Mouse (Mus musculus) midbrain, embryonic 13.5 days (tissue): Measurements from ENCODE around the gene Wfikkn1. TPM values are rescaled to one million over a fixed set of nuclear protein-coding genes. Genes with fewer than 3 reads are reported as not detected.
A peak's percentile ranks its signal among the peaks of the same experiment; 100 is the strongest.

ENCODE experiments used
- ATAC-seq: fragments of 200-750 bp; cut with Nextera tagmentation; 2 replicates; pipeline ENCODE4 v1.8.0; 2017; ENCODE audit warnings: mild to moderate bottlenecking, moderate TSS enrichment, moderate library complexity
- H3K27ac ChIP-seq: fragments of 300-500 bp; sonication (generic); 2 replicates; pipeline ENCODE4 v1.5.1; 2015; ENCODE audit warnings: inconsistent platforms, mild to moderate bottlenecking, moderate library complexity
- H3K27me3 ChIP-seq: fragments of 300-500 bp; sonication (generic); 2 replicates; pipeline ENCODE4 v1.6.1; 2015; ENCODE audit warnings: mild to moderate bottlenecking, inconsistent platforms
- H3K36me3 ChIP-seq: fragments of 300-500 bp; sonication (generic); 2 replicates; pipeline ENCODE4 v1.6.1; 2015; ENCODE audit warnings: mild to moderate bottlenecking, inconsistent platforms
- H3K4me1 ChIP-seq: fragments of 300-500 bp; sonication (generic); replicated peaks from 2 replicates; pipeline ENCODE4 v1.6.1; 2015; ENCODE audit warnings: inconsistent platforms
- H3K4me2 ChIP-seq: fragments of 300-500 bp; sonication (generic); replicated peaks from 2 replicates; pipeline ENCODE4 v1.6.1; 2015; ENCODE audit warnings: moderate library complexity, mild to moderate bottlenecking, inconsistent platforms
- H3K4me3 ChIP-seq: fragments of 300-500 bp; sonication (generic); replicated peaks from 2 replicates; pipeline ENCODE4 v1.5.1; 2015; ENCODE audit warnings: mild to moderate bottlenecking, inconsistent platforms
- H3K9ac ChIP-seq: fragments of 300-500 bp; sonication (generic); replicated peaks from 2 replicates; pipeline ENCODE4 v1.6.1; 2015; ENCODE audit warnings: mild to moderate bottlenecking, inconsistent platforms
- H3K9me3 ChIP-seq: fragments of 300-500 bp; sonication (generic); 2 replicates; pipeline ENCODE4 v1.6.1; 2016; ENCODE audit warnings: mild to moderate bottlenecking, inconsistent platforms
- WGBS: fragments of 180-500 bp; shearing (Covaris S2); methylation state at CpG from one replicate; pipeline ENCODE4 v1.1.7; 2015; 5-methylcytosine and 5-hydroxymethylcytosine counted together
- polyA plus RNA-seq: library from polyadenylated mRNA; unstranded; fragments of >200 nt; fragmentation: Nextera tagmentation; extraction: Ambion mirVana; gene quantifications from 2 replicates; pipeline ENCODE4 v1.2.1, GENCODE M21; 2015

Gene Wfikkn1
- polyA plus RNA-seq, 1 experiment from 2014 or later = 0.70 TPM

DNA sequence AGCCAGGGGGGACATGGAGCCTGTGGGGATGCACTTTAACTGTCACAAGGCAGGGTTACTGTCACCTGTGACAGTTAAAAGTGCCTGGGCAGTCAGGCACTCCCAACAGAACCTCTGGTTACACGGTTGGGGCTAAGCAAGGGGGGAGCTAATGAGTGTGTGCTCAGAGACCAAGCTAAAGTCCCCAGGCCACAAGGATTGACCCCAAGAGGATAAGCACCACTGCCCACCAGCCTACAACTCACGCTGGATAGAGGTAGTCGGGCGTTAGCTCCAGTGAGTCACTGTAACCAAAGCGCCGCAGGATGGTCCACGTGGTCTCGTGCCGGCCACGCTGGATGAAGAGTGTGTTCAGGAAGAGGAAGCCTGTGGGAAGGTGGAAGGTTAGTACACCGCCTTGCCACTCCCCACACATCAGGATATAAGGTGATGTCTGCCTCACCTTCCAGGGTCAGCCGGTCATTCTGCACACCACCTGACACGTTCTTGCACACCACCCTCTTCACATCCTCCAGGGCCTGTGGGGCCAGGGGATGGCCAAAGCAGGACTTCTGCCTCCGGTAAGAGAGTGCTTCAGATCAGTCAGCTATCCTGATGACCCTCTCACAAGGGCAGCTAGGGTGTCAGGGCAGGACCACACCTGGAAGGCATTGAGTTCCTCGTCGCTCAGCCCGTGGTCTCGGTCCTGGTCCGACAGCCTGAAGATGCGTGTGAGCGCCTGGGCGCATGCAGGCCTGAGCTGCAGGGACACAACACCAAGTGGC is 39.4 kb downstream of the Wfikkn1 start, which contains the start of gene Gm20683:
Gm20683 (minus strand) TSS at position 647 of the 764 bp plus-strand sequence.
- no peak within 1 kb of the TSS for H3K4me2 ChIP-seq
- peaks cover 54% of the 10 kb centered on the region for H3K36me3 ChIP-seq
- no peak within 1 kb of the TSS for H3K4me3 ChIP-seq
- H3K9me3 ChIP-seq = no peaks in the 10 kb centered on the region
- no peak within 1 kb of the TSS for H3K9ac ChIP-seq
- no peaks in the 10 kb centered on the region for H3K27me3 ChIP-seq
- WGBS = 95% methylated on average over 22 of the region's 22 CpGs
- H3K4me1 ChIP-seq = peaks cover 42% of the 10 kb centered on the region
- H3K27ac ChIP-seq = no peak within 1 kb of the TSS
- no peak for ATAC-seq

DNA sequence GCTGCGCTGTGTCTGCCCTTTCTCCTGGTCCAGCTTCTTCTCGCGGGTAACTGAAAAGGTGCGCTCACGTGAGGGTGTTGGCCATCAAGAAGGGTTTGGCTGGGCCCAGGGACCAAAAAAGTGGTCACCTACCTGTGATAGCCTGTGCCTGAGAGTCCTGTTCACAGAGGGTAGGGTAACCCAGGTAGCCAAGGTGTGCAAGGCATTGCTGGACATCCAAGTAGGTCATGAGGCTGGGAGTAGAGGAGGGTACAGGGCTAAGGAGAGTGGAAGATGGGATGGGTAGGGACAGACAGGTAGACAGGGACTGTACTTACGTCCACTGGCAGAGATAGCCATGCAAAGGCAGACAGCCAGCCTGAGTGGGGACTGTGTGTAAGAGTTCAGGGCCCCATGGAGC is 40.1 kb downstream of the Wfikkn1 start:
- no peak for ATAC-seq
- H3K4me1 ChIP-seq = peaks cover 50% of the 10 kb centered on the region
- no peak overlapping the region for H3K4me2 ChIP-seq
- no peaks in the 10 kb centered on the region for H3K9me3 ChIP-seq
- no peak overlapping the region for H3K4me3 ChIP-seq
- H3K9ac ChIP-seq = no peak overlapping the region
- no peaks in the 10 kb centered on the region for H3K27me3 ChIP-seq
- 97% methylated on average over 6 of the region's 6 CpGs for WGBS
- H3K27ac ChIP-seq = no peak overlapping the region
- H3K36me3 ChIP-seq = peaks cover 48% of the 10 kb centered on the region

DNA sequence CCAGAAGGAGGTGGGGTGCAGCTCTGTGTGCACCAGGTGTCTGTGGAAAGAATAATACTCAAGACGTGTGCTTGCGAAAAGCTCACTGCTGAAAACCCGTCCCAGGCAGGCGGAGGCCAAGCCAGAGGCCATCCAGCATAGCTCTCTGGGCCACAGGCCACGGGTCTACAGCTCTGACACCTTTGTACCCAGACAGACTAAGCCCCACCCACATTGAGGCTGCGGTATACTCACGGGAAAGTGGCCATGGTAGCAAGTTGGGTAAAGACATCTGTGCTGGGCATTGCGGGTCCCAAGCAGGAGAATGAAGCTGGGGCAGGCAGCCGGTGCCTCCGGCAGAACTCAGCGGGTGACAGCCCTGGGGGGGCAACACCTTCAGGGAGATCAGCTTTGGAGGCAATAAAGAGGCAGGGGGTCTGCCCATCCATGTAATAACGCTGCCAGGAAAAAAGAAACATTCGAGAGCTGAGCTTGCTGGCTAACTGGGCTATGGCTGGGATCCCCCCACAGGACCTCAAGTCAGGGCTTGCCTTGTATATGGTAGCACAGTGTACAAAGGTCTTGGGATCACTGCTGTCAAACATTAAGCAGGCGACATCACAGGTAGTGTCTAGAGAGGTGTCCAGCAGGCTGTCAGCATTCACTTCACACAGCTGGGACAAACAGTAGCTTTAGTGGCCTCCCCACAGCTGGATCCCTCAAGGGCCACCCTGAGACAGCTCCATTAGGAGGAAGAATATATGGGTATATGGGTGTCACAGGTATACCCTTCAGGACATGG is 41.0 kb downstream of the Wfikkn1 start:
- H3K36me3 ChIP-seq = peaks cover 55% of the 10 kb centered on the region
- no peak overlapping the region for H3K27ac ChIP-seq
- ATAC-seq = no peak
- H3K9ac ChIP-seq = no peak overlapping the region
- no peak overlapping the region for H3K4me2 ChIP-seq
- H3K4me1 ChIP-seq = peaks cover 53% of the 10 kb centered on the region
- no peak overlapping the region for H3K4me3 ChIP-seq
- 87% methylated on average over 14 of the region's 14 CpGs for WGBS
- H3K27me3 ChIP-seq = no peaks in the 10 kb centered on the region
- no peaks in the 10 kb centered on the region for H3K9me3 ChIP-seq

DNA sequence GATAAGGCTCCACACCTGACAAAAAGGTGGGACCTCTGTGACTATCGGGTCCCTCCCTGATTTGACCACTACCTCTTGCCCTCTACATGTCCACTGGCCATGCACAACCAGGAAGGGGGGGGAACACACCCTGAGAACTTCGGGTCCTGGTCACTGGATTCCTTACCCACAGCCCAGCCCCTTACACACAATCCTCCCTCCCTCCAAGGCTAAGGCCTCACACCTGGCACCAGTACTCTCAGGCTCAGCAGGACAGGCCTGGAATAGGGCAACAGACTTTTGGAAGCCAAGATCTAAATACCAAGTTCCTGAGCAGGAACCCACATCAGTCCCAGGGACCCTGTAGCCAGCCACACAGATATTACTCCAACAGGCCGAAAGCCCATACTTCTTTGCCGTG is 41.8 kb downstream of the Wfikkn1 start:
- no peak overlapping the region for H3K27ac ChIP-seq
- no peaks in the 10 kb centered on the region for H3K27me3 ChIP-seq
- peaks cover 55% of the 10 kb centered on the region for H3K36me3 ChIP-seq
- H3K9me3 ChIP-seq = no peaks in the 10 kb centered on the region
- 91% methylated on average over 4 of the region's 4 CpGs for WGBS
- peaks cover 57% of the 10 kb centered on the region for H3K4me1 ChIP-seq
- H3K9ac ChIP-seq = no peak overlapping the region
- no peak overlapping the region for H3K4me3 ChIP-seq
- ATAC-seq = no peak
- H3K4me2 ChIP-seq = no peak overlapping the region

DNA sequence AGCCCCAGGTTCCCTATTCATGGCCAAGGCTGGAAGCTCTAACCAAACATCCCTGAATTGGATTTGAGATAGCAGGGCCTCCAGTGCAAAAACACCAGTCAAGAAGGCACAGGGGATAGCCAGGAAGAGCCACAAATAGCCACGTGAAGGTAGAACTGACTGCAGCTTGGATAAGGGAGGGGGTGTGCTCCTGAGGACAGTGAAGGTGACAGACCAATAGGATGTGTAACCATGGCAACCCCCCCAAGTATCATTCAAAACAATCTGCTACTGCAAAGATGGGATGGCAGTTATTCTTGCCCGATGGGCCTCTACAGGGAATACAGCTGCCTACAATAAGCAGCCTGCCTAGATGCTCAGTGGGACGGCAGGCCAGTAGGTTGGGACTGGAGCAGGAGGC is 43.1 kb downstream of the Wfikkn1 start:
- H3K9ac ChIP-seq = peak overlapping the region; percentile 78; the same call in 1 of the 2 replicates
- WGBS = 16% methylated on average over 3 of the region's 3 CpGs
- H3K27me3 ChIP-seq = no peaks in the 10 kb centered on the region
- ATAC-seq = no peak
- H3K9me3 ChIP-seq = no peaks in the 10 kb centered on the region
- H3K4me3 ChIP-seq = peak overlapping the region; percentile 44; the same call in 1 of the 2 replicates
- peak overlapping the region; percentile 80 for H3K27ac ChIP-seq
- peak overlapping the region; percentile 98 for H3K4me2 ChIP-seq
- H3K36me3 ChIP-seq = peaks cover 55% of the 10 kb centered on the region
- peaks cover 52% of the 10 kb centered on the region for H3K4me1 ChIP-seq

DNA sequence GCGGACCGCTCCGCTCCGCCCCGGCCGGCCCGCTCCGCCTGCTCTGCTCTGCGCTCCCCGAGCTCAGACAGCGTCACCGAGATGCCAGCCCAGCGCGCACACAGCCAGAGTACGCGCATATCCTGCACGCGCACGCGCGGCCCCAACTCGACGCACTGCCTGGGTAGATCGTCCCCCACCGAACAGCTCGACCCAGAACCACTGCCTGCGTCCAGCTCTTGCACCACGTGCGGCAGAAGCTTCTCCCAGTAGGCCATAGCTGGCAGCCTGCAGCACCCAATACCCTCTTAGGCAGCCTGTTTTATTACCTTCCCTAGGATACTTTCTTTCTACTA is 43.6 kb downstream of the Wfikkn1 start, which contains the start of gene Rhbdl1:
Rhbdl1 (minus strand) TSS at position 220 of the 335 bp plus-strand sequence.
- no peaks in the 10 kb centered on the region for H3K27me3 ChIP-seq
- H3K36me3 ChIP-seq = peaks cover 50% of the 10 kb centered on the region
- peaks cover 54% of the 10 kb centered on the region for H3K4me1 ChIP-seq
- peak within 1 kb of the TSS; percentile 44 for H3K4me3 ChIP-seq
- WGBS = under 1% methylated on average over 29 of the region's 29 CpGs
- H3K9me3 ChIP-seq = no peaks in the 10 kb centered on the region
- peak within 1 kb of the TSS; percentile 98 for H3K4me2 ChIP-seq
- H3K27ac ChIP-seq = peak within 1 kb of the TSS; percentile 80
- ATAC-seq = peak; percentile 38
- H3K9ac ChIP-seq = peak within 1 kb of the TSS; percentile 78

DNA sequence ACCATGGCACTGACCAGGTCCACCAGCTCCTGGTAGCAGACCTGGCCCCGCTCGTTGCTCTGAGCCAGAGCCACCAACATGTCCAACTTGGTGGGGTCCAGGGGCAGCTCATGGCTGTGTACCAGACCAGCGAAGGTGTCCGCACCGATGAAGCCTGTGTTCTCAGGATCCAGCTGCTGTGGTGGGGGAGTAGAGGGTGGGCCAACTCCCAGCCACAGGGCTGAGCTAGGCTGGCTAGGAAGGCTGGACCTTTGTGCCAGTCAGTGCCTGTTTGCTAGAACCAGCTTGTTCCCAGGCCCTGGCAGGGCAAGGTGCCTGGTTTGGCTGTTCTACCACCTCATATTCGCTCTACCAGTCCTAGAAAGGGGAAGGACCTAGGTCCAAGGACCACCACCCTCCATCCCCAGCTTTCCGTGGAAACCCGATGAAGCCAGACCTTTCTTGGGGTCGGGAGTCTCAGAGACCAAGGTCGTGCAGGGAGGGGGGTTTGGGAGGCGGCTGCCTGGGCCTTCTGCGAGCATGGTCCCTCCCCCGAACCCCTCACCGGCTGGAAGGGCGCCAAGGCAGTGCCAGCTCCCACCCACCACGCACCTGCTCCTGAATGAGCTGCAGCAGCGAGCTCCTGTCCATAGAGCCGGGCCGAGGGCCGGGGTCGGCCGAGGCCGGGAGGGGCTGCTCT is 44.1 kb downstream of the Wfikkn1 start:
- peaks cover 59% of the 10 kb centered on the region for H3K4me1 ChIP-seq
- H3K36me3 ChIP-seq = peaks cover 46% of the 10 kb centered on the region
- H3K9ac ChIP-seq = peak overlapping the region; percentile 78
- no peak for ATAC-seq
- peak overlapping the region; percentile 44 for H3K4me3 ChIP-seq
- peak overlapping the region; percentile 98 for H3K4me2 ChIP-seq
- no peaks in the 10 kb centered on the region for H3K27me3 ChIP-seq
- H3K9me3 ChIP-seq = no peaks in the 10 kb centered on the region
- peak overlapping the region; percentile 80 for H3K27ac ChIP-seq
- 21% methylated on average over 23 of the region's 23 CpGs for WGBS

DNA sequence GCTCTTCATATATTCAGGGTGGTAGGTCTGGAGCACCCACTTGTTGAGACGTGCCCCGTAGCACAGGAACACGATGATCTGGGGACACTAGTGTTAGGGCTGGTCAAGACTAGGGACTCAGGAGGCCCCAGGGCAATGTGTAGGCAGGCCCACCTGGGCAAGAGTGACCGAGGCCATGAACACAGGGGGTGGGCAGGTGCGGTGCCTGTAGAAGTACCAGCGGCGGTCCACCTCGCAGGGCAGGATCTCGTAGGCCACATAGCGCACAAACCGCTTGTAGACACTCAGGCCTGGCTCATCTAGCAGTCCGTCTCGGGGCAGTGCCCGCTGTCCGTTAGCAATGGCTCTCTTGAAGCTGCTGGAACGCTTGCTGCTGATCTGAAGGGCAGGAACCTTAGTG is 44.8 kb downstream of the Wfikkn1 start:
- Histone ChIP-seq H3K4me1 (peaks cover 66% of the 10 kb centered on the region), H3K4me2 (peak overlapping the region; percentile 98), H3K9ac (no peak overlapping the region; the same call in 1 of the 2 replicates), H3K36me3 (peaks cover 46% of the 10 kb centered on the region), H3K9me3 (no peaks in the 10 kb centered on the region), H3K27ac (peak overlapping the region; percentile 80; the same call in 1 of the 2 replicates), H3K4me3 (peak overlapping the region; percentile 88; the same call in 1 of the 2 replicates), H3K27me3 (no peaks in the 10 kb centered on the region)
- WGBS = 92% methylated on average over 16 of the region's 16 CpGs
- ATAC-seq = no peak

DNA sequence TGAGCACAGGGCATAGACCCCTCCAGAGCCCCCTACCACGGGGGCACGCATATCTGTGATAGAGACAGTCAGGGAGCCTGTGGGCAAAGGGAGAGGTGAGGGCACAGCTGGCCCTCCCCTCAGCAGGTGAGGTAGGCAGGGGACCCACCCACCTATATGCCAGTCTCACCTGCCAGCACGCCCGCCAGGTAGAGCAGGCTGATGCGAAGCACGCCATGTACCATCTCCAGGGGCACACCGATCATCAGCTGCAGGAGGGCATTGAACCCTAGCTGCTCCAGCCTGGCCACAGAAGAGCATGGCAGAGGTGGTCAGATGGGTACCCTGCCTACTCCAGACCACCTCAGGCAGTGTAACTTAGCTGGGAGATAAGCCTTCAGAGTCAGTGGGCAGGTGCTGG is 45.4 kb downstream of the Wfikkn1 start:
- Histone ChIP-seq H3K4me3 (0 out of 2 replicates have a peak overlapping the region, but pooled peaks have one; percentile 88), H3K36me3 (peaks cover 46% of the 10 kb centered on the region), H3K27ac (no peak overlapping the region), H3K9me3 (no peaks in the 10 kb centered on the region), H3K4me1 (peaks cover 72% of the 10 kb centered on the region), H3K9ac (peak overlapping the region; percentile 91; the same call in 1 of the 2 replicates), H3K27me3 (no peaks in the 10 kb centered on the region), H3K4me2 (peak overlapping the region; percentile 98; the same call in 1 of the 2 replicates)
- WGBS = 98% methylated on average over 7 of the region's 7 CpGs
- ATAC-seq = no peak

DNA sequence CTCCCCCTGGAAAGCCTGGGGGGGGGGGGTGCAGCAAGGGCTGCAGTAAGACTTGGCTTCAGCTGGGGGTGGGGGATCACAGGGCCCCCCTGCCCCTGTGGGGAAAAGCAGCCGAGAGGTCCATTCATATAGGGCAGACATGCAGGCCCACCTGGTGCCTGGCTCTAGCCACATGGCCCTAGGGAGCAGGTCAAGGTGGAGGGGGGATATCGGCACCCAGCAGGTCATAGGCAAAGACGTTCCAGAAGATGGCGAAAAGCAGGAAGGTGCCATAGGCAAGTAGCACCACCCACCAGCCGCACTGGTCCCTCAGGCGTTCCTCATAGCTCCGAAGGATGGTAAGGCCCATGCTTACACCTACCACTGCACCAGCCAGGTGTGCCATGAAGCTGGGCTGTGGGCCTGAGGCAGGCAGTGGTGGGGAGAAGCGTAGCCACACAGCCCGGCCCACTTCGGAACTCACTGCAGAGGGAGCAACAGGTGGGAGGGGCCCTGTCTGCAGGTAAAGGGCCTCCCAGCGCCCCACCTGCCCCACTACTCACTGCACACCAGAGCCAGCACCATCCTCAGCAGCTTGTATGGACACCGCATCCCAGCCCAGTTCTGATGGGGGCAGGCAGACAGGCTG is 45.9 kb downstream of the Wfikkn1 start:
- peak overlapping the region; percentile 95; the same call in 1 of the 2 replicates for H3K27ac ChIP-seq
- peaks cover 77% of the 10 kb centered on the region for H3K4me1 ChIP-seq
- no peaks in the 10 kb centered on the region for H3K27me3 ChIP-seq
- no peaks in the 10 kb centered on the region for H3K9me3 ChIP-seq
- peak overlapping the region; percentile 88 for H3K4me3 ChIP-seq
- peaks cover 46% of the 10 kb centered on the region for H3K36me3 ChIP-seq
- 89% methylated on average over 12 of the region's 12 CpGs for WGBS
- peak overlapping the region; percentile 91 for H3K9ac ChIP-seq
- peak overlapping the region; percentile 98 for H3K4me2 ChIP-seq
- no peak for ATAC-seq

DNA sequence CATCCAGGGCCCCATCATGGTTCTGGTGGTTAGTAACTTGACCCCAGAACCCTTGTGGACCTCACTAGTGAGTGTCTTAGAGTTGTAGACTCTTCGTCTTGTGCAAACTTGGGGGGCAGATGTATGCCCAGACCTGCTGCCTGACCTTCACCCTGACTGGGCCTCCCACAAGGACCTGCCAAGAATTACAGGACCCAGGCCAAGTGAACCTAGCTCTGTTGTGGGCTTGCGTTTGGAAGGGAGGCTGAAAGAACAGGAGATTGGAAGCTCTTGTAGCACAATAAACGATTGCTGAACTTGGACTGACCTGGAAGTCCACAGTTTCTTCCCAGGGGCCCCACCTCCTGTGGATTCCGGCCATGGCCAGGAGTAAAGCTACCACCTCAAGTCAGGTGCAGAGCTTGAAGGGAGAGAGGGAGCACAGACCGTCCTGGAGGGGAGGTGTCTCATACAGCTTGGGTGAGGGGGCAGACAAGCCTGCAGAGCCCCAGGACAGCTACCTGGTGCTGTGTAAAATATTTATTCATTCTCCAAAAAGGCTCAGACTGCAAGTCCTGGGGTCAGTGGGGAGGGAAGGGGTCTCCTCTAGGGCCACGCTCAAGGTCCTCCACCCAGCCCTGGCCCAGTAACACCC is 46.6 kb downstream of the Wfikkn1 start:
- peak overlapping the region; percentile 91 for H3K9ac ChIP-seq
- H3K9me3 ChIP-seq = no peaks in the 10 kb centered on the region
- H3K4me3 ChIP-seq = peak overlapping the region; percentile 88
- H3K4me1 ChIP-seq = peaks cover 82% of the 10 kb centered on the region
- WGBS = 57% methylated on average over 6 of the region's 6 CpGs
- peak overlapping the region; percentile 98 for H3K4me2 ChIP-seq
- H3K36me3 ChIP-seq = peaks cover 42% of the 10 kb centered on the region
- H3K27me3 ChIP-seq = no peaks in the 10 kb centered on the region
- no peak for ATAC-seq
- peak overlapping the region; percentile 95 for H3K27ac ChIP-seq
